Mouse (Mus musculus) hindbrain, embryonic 12.5 days (tissue): ENCODE measurements around the gene Bscl2. TPM values are rescaled to one million over a fixed set of nuclear protein-coding genes. Genes with fewer than 3 reads are reported as not detected.
"Not testable (repeated sequence)": the region's sequence is repeated elsewhere in the genome, so short reads cannot be mapped to it uniquely, and the experiment has no call there.

Source experiments
- ATAC-seq: fragments of 200-750 bp; cut with Nextera tagmentation; 2 replicates; pipeline ENCODE4 v1.8.0; 2017; ENCODE audit warnings: moderate TSS enrichment; ENCODE audit not compliant: low FRiP score
- H3K27ac ChIP-seq: fragments of 300-500 bp; sonication (generic); 2 replicates; pipeline ENCODE4 v1.5.1; 2016; ENCODE audit warnings: mild to moderate bottlenecking
- H3K27me3 ChIP-seq: fragments of 300-500 bp; sonication (generic); 2 replicates; pipeline ENCODE4 v1.6.1; 2016; ENCODE audit warnings: mild to moderate bottlenecking
- H3K36me3 ChIP-seq: fragments of 300-500 bp; sonication (generic); 2 replicates; pipeline ENCODE4 v1.6.1; 2016; ENCODE audit warnings: mild to moderate bottlenecking
- H3K4me1 ChIP-seq: fragments of 300-500 bp; sonication (generic); 2 replicates; pipeline ENCODE4 v1.6.1; 2016
- H3K4me2 ChIP-seq: fragments of 300-500 bp; sonication (generic); replicated peaks from 2 replicates; pipeline ENCODE4 v1.6.1; 2016; ENCODE audit warnings: mild to moderate bottlenecking
- H3K4me3 ChIP-seq: fragments of 300-500 bp; sonication (generic); 2 replicates; pipeline ENCODE4 v1.5.1; 2016; ENCODE audit warnings: mild to moderate bottlenecking
- H3K9ac ChIP-seq: fragments of 300-500 bp; sonication (generic); 2 replicates; pipeline ENCODE4 v1.6.1; 2016; ENCODE audit warnings: mild to moderate bottlenecking, moderate library complexity
- H3K9me3 ChIP-seq: fragments of 300-500 bp; sonication (generic); replicated peaks from 2 replicates; pipeline ENCODE4 v1.6.1; 2016; ENCODE audit warnings: mild to moderate bottlenecking
- WGBS: fragments of 180-500 bp; shearing (Covaris S2); methylation state at CpG from one replicate; pipeline ENCODE4 v1.1.7; 2016; 5-methylcytosine and 5-hydroxymethylcytosine counted together
- polyA plus RNA-seq: library from polyadenylated mRNA; unstranded; fragments of >200 nt; fragmentation: Nextera tagmentation; extraction: Ambion mirVana; gene quantifications from 2 replicates; pipeline ENCODE4 v1.2.1, GENCODE M21; 2016

Bscl2 gene
- polyA plus RNA-seq, 1 experiment from 2014 or later = 66.1 TPM

DNA sequence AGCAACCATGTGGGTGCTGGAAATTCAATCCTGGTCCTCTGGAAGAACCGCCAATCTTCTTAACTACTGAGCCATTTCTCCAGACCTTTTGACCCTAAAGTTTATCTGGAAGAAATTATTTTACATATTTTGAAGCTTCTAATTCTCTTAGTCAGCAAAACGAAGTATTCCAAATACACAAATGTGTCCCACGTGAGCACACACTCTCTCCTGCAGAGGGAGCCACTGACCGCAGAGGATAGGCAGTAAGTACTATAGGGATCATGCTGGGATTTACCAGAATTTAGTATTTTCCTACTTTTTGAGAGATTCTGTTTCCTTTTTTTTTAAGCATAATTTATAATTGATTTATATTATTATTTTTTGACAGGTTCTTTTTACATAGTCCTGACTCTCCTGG is 20.4 kb downstream of the Bscl2 start:
- Histone ChIP-seq H3K4me3 (no peak overlapping the region), H3K4me2 (no peak overlapping the region), H3K27ac (no peak overlapping the region), H3K4me1 (no peaks in the 10 kb centered on the region), H3K36me3 (no peaks in the 10 kb centered on the region), H3K9ac (no peak overlapping the region), H3K9me3 (no peaks in the 10 kb centered on the region), H3K27me3 (no peaks in the 10 kb centered on the region)
- WGBS = 38% methylated on average over 4 of the region's 4 CpGs
- no peak for ATAC-seq

DNA sequence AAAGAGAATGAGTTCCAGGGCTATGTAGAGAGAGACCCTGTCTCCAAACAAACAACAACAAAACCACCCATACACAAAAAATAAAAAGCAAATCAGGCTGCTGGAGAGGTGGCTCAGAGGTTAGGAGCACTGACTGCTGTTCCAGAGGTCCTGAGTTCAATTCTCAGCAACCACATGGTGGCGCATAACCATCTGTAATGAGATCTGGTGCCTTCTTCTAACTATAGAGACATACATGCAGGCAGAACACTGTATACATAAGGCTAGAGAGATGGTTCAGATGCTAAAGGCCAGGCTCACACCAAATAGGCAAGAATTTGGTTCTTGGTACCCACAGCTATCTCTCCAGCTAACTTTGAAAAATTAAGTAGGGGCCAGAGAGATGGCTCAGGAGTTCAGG is 21.8 kb downstream of the Bscl2 start:
- Histone ChIP-seq H3K27me3 (no peaks in the 10 kb centered on the region), H3K9me3 (no peaks in the 10 kb centered on the region), H3K4me3 (no peak overlapping the region), H3K27ac (no peak overlapping the region), H3K4me1 (no peaks in the 10 kb centered on the region), H3K9ac (no peak overlapping the region), H3K36me3 (no peaks in the 10 kb centered on the region), H3K4me2 (no peak overlapping the region)
- WGBS = 30% methylated on average over 1 of the region's 1 CpGs
- ATAC-seq = no peak

DNA sequence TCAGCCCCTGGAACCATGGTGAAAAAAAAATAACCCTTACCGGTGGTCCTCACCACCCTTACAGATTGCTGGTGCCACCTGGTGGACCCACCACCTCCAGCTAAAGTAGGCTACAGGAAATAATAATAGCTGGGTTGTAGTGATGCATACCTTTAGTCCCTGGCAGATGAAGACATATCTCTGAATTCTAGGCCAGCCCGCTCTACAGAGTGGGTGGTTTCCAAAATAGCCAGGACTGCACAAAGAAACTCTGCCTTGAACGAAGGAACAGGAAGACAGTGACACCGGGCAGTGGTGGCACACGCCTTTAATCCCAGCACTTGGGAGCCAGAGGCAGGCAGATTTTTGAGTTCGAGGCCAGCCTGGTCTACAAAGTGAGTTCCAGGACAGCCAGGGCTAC is 27.0 kb downstream of the Bscl2 start:
- H3K9me3 ChIP-seq = no peaks in the 10 kb centered on the region
- 80% methylated on average over 6 of the region's 6 CpGs for WGBS
- ATAC-seq = no peak

DNA sequence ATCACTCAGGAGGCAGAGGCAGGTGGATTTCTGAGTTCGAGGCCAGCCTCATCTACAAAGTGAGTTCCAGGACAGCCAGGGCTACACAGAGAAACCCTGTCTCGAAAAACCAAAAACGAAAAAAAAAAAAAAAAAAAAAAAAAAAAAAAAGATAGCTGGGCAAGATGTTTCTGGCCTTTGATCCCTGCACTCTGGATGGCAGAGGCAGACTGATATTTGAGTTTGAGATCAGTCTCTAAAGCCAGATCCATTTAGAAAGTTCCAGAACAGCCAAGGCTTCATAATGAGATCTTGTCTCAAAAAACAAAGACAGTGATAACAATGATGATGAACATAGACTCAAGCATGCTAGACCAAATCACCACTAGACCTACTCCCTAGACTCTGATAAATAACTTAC is 33.1 kb downstream of the Bscl2 start:
- ATAC-seq, H3K4me1 ChIP-seq, H3K9ac ChIP-seq, H3K27me3 ChIP-seq, H3K4me3 ChIP-seq, H3K9me3 ChIP-seq, H3K27ac ChIP-seq: not testable (repeated sequence)
- Histone ChIP-seq H3K4me2 (peak overlapping the region; percentile 83; the same call in 1 of the 2 replicates), H3K36me3 (peaks cover 23% of the 10 kb centered on the region)
- 73% methylated on average over 3 of the region's 3 CpGs for WGBS

More for the DNA sequence above, 27.0 kb downstream of the Bscl2 start:
- Histone ChIP-seq H3K9ac (no peak overlapping the region), H3K27me3 (no peaks in the 10 kb centered on the region), H3K36me3 (no peaks in the 10 kb centered on the region), H3K4me1 (no peaks in the 10 kb centered on the region), H3K27ac (no peak overlapping the region), H3K4me2 (no peak overlapping the region), H3K4me3 (no peak overlapping the region)

DNA sequence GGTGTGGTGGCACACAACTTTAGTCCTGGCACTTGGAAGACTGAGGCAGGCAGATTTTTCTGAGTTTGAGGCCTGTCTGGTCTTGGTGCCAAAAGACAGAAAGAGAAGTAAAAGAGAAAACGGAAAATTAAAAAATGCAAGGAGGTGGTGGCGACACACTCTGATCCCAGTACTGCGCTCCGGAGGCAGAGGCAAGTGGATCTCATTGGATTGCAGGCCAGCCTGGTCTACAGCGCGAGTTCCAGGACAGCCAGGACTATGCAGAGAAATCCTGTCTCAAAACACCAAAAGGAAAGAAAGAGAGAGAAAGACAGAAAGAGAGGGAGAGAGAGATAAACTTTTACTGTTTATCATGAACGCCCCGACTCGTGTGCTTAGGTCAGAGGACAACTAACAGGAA is 33.6 kb downstream of the Bscl2 start:
- H3K27me3 ChIP-seq = no peaks in the 10 kb centered on the region
- ATAC-seq = peak; percentile 56
- peaks cover 6% of the 10 kb centered on the region for H3K4me1 ChIP-seq
- peaks cover 28% of the 10 kb centered on the region for H3K36me3 ChIP-seq
- H3K9ac ChIP-seq = peak overlapping the region; percentile 84
- peak overlapping the region; percentile 83 for H3K4me2 ChIP-seq
- H3K9me3 ChIP-seq = no peaks in the 10 kb centered on the region
- WGBS = 66% methylated on average over 9 of the region's 9 CpGs
- H3K4me3 ChIP-seq = peak overlapping the region; percentile 72
- H3K27ac ChIP-seq = peak overlapping the region; percentile 74

GRCm38 (mm10) chr19:8871267-8872186 is 34.3 kb downstream of the Bscl2 start, which contains the start of gene Ubxn1:
Gene Ubxn1 (plus strand): TSS chr19:8871496.
- H3K36me3 ChIP-seq = peaks cover 34% of the 10 kb centered on the region
- H3K4me1 ChIP-seq = peaks cover 6% of the 10 kb centered on the region
- peak; percentile 97 for ATAC-seq
- no peaks in the 10 kb centered on the region for H3K27me3 ChIP-seq
- peak within 1 kb of the TSS; percentile 83 for H3K4me2 ChIP-seq
- H3K9ac ChIP-seq = peak within 1 kb of the TSS; percentile 84
- no peaks in the 10 kb centered on the region for H3K9me3 ChIP-seq
- H3K27ac ChIP-seq = peak within 1 kb of the TSS; percentile 74
- peak within 1 kb of the TSS; percentile 72 for H3K4me3 ChIP-seq
- WGBS = 1% methylated on average over 56 of the region's 59 CpGs

GRCm38 (mm10) chr19:8872266-8872840 is 35.1 kb downstream of the Bscl2 start:
- H3K9me3 ChIP-seq = no peaks in the 10 kb centered on the region
- peaks cover 39% of the 10 kb centered on the region for H3K36me3 ChIP-seq
- peak overlapping the region; percentile 84 for H3K9ac ChIP-seq
- H3K4me1 ChIP-seq = peaks cover 6% of the 10 kb centered on the region
- peak overlapping the region; percentile 72 for H3K4me3 ChIP-seq
- H3K27me3 ChIP-seq = no peaks in the 10 kb centered on the region
- H3K27ac ChIP-seq = no peak overlapping the region
- 77% methylated on average over 10 of the region's 10 CpGs for WGBS
- H3K4me2 ChIP-seq = peak overlapping the region; percentile 83
- no peak for ATAC-seq

DNA sequence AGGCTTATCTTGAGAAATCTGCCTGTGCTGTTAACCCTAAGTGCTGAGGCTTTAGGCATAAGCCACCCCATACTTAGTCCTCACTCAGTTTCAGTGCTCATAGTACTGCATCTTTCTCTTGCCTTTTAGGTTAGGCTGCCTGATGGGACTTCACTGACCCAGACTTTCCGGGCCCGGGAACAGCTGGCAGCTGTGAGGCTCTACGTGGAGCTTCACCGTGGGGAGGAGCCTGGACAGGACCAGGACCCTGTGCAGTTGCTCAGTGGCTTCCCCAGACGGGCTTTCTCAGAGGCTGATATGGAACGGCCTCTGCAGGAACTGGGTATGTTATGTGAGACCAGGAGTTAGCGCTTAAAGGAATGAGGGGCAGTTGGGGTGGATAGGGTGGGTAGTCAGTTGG is 37.8 kb downstream of the Bscl2 start:
- no peak overlapping the region for H3K9ac ChIP-seq
- no peaks in the 10 kb centered on the region for H3K9me3 ChIP-seq
- peaks cover 14% of the 10 kb centered on the region for H3K4me1 ChIP-seq
- no peak overlapping the region for H3K4me3 ChIP-seq
- H3K27ac ChIP-seq = no peak overlapping the region
- WGBS = 94% methylated on average over 7 of the region's 7 CpGs
- H3K27me3 ChIP-seq = no peaks in the 10 kb centered on the region
- no peak for ATAC-seq
- no peak overlapping the region for H3K4me2 ChIP-seq
- peaks cover 39% of the 10 kb centered on the region for H3K36me3 ChIP-seq

DNA sequence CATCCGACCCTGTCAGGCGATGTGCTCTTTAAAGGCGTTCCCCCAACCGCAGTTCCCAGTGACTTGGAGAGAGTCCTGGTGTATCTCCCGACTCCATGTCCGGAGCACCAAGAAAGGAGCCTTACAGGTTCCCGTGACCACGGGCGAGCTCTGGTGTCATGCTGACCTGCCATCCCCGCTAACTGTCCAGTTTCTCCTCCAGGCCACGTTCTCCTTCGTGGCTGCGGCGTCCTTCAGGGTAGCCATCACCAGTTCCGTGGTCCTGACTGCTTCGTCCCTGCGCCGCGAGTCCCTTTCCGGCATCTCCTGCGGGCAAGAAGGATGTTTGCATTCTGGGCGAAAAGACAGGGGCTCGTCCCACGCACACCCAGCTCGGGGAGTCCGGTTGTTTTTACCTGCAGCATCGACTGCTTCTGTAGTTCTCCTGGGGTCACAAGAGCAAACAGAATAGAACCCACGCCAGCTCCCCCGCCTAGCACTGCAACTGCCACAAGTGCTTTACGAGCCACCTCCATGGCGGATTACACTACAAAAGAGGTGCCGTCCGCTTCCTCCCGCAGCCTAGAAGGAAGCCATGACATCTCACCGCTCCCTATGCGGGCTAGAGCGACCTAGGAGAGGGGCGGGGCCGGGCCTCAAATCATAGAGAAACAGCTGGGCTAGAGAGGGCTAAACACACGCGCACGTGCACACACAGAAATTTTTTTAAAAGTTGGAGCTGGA is 43.2 kb downstream of the Bscl2 start, which contains the start of gene Uqcc3:
TSS of gene Uqcc3 (minus strand) at position 613 of the 723 bp plus-strand sequence.
- Histone ChIP-seq H3K9ac (peak within 1 kb of the TSS; percentile 82), H3K36me3 (peaks cover 14% of the 10 kb centered on the region), H3K27ac (peak within 1 kb of the TSS; percentile 83), H3K9me3 (no peaks in the 10 kb centered on the region), H3K4me1 (peaks cover 9% of the 10 kb centered on the region), H3K4me2 (peak within 1 kb of the TSS; percentile 69), H3K27me3 (no peaks in the 10 kb centered on the region), H3K4me3 (peak within 1 kb of the TSS; percentile 70)
- peak; percentile 97 for ATAC-seq
- under 1% methylated on average over 42 of the region's 42 CpGs for WGBS

DNA sequence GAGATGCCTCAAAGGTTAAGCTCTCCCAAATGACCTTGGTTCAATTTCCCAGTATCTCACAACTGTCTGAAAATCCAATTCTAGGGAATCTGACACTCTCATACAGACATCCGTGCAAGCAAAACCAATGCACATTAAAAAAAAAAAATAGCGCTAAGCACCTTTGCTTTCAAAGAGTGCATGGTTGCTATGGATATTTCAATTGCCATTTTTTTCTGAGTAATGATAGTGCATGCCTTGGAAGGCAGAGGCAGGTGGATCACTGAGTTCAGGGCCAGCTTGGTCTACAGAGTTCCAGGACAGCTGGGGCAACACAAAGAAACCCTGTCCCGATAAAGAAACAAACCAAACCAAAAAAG is 43.7 kb downstream of the Bscl2 start:
- H3K27ac ChIP-seq = no peak overlapping the region
- peak overlapping the region; percentile 82 for H3K9ac ChIP-seq
- H3K9me3 ChIP-seq = no peaks in the 10 kb centered on the region
- H3K4me2 ChIP-seq = peak overlapping the region; percentile 69
- H3K4me3 ChIP-seq = peak overlapping the region; percentile 70
- H3K36me3 ChIP-seq = peaks cover 9% of the 10 kb centered on the region
- no peaks in the 10 kb centered on the region for H3K27me3 ChIP-seq
- 21% methylated on average over 3 of the region's 3 CpGs for WGBS
- peaks cover 9% of the 10 kb centered on the region for H3K4me1 ChIP-seq
- 0 out of 2 replicates have a peak, but pooled peaks have one; percentile 7 for ATAC-seq

- ATAC-seq = no peak
- H3K9ac ChIP-seq = no peak within 1 kb of the TSS
- H3K27me3 ChIP-seq = no peaks in the 10 kb centered on the region
- no peaks in the 10 kb centered on the region for H3K36me3 ChIP-seq
- no peak within 1 kb of the TSS for H3K27ac ChIP-seq
- WGBS = 82% methylated on average over 3 of the region's 3 CpGs
- peaks cover 16% of the 10 kb centered on the region for H3K4me1 ChIP-seq
- no peak within 1 kb of the TSS for H3K4me3 ChIP-seq
- H3K9me3 ChIP-seq = no peaks in the 10 kb centered on the region
- H3K4me2 ChIP-seq = no peak within 1 kb of the TSS
These were observed 46.3 kb downstream of the Bscl2 start, which contains the start of the genes Lbhd1 and Gm49403 for GRCm38 (mm10) chr19:8883616-8884015. Gene Lbhd1 (plus strand): TSS chr19:8883732. Gene Gm49403 (plus strand): TSS chr19:8883930.
